Mouse (Mus musculus): ENCODE results near the gene Zfp618. TPM values are rescaled to one million over a fixed set of nuclear protein-coding genes. Genes with fewer than 3 reads are reported as not detected.

The Zfp618 gene
- 10 to 100 TPM in 1 of 4 experiments, 1 to 10 TPM in 3; 3.9 to 11.0 (median 6.3) TPM for total RNA-seq (2022)

DNA sequence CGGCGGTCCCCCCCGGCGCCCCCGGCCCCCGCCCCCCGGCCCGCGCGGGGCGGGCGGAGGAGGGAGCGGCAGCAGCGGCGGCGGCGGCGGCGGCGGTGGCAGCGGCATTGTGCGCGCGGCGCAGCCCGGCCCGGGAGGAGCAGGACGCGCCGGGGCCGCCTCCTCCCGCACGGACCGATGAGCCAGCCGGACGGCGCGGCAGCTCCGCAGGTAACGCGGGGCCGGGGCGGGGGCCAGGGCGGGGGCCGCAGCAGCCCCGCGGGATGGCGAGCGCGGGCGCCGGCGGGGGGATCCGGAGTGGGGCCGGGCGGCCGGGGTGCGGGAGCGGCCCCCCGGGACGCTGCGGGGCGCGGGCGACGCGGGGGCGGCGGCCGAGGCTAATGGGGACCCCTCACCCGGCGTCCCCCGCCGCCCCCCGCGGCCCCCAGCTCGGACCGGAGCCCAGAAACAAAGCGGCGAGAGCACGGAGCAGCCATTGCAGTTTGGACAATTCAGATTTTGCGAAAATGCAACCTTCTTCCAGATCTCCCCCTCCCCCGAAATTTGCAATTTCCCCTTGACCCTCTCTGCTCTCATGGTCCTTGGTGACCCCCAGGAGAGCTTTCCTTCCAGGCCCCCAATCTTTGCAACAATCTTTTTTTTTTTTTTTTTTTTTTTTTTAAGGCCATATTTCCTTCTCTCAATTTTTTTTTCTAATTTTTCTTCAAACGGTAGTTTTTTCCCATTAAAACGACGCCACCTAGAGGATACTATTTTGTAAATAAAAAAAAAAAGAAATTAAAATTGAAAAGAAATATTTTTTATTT, at the start of gene Zfp618:
Gene Zfp618, plus strand, starts transcription at position 77 of the 806 bp plus-strand sequence.
- DNase-seq, result no peak

DNA sequence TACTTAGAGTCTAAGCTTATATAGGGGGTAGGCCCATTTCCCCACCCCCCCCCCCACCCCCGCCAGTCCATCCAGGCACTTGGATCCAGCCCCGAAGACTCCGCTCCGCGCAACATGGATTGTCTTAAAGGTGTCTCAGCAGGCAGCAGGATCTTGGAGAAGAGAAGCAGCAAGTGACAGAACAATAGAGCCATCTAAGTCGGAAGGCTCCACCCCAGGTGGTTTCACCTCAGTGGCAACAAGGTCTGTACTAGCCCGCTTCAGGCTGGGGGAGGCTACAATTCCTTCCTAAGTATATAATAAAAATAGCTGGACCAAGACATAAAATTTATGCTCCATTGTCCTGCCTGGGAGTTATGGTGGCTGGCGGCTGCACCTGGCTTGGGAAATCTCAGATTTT, 48.3 kb upstream of the Zfp618 start:
- no peak for DNase-seq

DNA sequence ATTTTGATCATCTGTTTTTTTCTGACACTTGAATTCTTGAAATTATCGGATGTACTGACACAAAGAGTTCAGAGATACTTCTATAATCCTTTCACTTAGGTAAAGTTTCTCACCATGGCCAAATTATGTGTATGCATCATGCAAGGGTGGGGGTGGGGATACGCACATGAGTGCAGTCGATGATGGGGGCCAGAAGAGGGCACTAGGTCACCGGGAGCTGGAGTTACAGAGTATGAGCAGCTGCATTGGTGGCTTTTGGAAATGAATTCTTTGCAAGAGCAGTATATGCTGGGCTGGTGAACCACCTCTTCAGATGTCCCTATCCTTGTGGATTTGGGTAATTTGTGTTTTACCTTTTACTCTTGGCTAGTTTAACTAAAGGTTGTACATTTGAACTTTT, 31.6 kb upstream of the Zfp618 start:
- DNase-seq, result no peak

DNA sequence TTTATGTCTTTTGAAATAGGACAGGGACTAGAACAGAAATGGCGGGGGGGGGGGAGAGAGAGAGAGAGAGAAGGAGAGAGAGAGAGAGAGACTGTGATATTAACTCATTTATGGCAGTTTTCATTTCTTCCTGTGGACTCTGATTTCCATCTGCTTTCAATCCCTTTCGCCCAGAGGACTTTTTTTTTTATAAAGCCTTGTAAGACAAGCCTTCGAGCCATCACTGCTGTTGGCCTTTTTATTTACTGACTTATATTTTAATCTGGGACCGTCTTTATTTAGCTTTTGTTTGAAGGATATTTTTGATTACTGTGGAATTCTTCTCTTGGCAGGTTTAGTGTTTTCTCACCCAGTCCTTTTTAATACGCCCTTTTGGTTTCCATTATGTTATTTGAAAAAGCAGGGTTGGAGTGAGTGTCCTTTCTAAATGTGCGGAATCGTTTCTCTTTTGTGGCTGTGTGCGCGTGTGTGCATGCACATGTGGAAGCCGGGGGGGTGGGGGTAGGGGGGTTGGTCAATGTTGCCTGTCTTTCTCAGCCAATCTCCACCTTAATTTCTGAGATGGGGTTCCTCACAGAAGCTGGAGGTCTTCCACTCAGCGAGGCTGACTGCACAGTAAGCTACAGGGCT, 29.7 kb upstream of the Zfp618 start:
- DNase-seq, result no peak

DNA sequence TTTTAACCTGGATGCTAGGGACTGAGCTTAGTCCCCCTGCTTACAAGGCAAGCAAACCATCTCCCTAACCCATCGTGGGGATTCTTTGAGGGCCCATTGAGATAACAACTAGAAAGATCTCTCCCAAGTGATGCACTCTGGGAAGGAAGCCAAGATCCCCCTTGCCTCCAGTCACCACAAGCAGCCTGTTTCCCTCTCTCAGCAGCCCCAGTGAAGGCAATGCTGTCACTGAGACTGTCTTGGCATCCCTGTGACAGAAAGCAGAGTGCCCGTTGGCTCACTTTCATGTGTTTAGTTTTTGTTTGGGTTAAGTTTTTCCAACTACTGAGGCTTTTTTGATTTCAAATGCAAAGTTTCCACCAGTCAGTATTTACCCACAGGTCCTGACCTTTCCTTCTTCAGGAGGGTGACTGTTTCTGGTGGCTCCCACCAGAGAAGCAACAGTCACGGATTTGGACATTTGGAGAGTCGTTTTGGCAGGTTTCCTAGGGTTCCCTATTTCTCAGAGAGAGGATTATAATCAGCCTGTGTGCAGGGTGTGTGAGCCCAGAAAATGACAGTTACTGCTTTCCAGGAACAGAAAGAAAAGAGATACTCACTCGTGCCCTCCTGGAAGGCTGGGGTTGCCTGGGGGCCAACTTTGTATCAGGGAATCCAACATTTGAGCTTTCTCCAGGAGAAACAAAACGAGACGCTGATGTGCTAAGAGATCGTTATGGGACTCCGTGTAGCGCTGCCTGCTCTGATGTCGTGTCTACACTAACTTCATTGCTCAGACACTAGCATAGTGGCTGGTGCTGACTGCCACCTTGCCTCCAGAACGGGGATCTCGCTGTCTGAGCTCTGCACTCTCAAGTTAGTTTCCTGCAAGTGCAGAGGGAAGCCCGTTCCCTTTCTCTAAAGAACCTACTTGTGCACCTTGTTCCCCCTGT, 23.1 kb upstream of the Zfp618 start:
- DNase-seq, result no peak

DNA sequence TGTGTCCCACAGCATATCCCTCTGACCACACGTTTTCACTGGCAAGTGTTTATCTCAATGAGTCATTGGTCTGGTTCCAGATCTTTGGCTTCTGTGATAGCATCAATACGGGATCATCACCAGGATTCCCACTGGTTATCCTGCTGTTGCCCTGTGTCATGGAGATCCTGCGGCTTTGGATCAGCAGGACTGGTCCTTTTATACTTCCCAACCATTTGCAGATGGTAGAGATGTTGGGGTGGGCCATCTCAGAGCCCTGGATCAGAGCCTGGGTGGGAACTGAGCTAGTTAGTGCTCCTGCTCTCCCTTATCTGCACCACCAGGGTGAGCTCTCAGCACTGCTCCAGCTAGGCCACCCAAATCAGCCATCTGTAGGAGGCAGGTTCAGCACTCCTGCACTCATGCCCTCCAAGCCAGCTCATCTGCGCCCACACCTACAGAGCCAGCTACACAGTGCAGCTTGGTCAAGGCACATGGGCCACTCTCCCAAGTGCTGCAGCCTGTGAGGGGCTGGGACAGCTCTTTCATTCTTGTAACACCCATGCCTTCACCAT, 21.0 kb upstream of the Zfp618 start:
- no peak for DNase-seq

DNA sequence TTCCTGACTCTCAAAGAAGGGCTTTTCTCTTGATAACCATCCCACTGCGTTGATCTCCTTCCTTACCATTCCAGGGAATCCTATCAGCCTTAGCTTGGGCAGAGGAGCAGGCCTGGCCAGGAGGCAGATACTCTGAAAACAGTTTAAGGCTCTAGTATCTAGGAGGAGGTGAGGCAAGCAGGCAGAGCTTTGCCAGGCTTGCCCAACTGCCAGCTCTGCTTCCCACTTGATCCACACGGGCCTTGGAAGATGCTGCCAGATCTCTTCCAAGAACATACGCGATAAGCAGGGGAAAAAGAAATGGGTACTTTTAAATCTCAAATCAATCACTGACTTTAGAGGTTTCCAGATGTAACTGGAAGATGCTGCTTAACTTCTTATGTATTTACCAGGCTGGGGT, 1.6 kb upstream of the Zfp618 start:
- no peak for DNase-seq

DNA sequence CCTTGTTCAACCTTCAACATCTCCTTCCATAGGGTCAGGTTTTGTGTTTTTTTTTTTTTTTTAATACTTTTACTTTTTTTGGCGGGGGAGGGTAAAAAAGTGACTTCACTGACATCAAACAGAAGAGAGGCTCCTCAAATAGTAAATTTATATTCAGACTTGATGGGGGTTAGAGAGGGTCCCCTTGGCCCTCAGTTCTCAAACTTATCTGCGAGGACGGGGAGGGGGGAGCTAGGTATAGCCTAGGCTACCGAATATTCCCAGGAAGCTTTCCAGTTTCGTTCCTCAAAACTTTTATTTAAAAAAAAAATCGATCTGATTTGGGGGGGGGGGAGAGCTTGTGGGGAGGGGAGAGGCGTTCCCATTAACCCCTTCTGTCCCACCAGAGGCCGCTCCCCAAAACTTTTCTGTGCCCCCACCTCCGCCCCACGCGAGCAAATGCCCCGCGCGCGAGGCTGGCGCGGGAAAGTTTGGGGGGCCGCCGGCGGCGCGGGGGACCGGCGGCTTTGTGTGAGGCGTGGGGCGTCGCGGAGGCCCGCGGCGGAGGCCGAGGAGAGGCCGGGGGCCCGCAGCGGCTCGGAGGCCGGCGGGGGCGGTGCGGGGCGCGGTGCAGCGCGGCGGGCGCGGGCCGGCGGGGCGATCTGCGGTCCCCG, 403 bp upstream of the Zfp618 start:
- DNase-seq, result no peak

DNA sequence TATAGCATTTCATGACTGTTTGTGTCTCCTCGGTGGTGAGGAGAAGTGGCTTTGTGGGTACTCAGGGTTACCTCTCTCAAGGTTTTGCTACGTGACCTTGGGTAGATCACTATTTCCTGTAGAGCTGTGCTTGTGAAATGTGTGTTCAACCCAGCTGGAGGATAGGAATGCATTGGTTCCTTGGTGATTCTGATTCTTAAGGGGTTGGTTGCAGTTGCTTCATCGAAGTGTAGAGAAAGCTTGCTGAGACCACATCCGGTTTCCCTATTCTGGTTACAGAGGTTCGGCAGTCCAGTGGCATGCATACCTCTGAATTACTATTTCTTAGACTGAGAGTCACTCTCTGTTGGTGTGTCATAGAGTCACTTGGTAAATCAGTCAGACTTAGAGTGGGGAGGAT, 4.2 kb downstream of the Zfp618 start:
- no peak for DNase-seq

DNA sequence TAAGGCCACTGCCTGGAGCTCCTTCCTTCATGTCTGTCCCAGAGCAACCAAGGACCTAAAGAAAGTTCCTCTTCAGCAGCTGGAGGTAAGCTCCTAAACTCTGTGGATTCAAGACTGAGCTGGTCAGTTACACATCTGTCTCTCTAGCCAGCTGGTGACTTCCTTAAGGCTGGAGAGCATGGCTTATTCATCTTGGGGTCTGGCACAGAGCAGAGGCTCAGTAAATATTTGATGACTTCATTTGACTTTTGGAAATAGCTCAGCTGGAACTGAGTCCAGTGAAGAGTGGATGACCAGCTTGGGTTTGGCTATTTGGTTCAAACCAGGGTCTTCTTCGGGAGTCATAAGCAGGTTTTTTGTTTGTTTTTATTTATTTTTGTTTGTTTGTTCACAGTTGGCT, 6.6 kb downstream of the Zfp618 start:
- DNase-seq, result no peak

DNA sequence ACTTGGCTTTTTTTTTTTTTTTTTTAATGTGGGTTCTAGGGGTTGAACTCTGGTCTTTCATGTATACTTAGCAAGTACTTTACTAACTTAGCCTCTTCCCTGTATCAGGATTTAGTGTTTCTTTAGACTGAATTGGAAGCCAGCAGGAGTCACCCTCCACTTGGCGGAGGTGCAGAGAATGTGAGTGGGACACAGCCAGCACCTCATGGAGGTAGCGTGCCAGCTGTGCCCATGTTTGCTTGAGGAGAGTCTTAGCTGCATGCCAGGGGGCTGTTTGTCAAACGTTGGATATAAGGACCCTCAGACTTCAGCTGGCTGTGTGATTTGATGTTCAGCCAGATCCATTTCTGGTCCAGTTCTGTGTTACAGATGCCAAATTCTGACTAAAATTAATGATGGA, 7.7 kb downstream of the Zfp618 start:
- DNase-seq, result no peak

DNA sequence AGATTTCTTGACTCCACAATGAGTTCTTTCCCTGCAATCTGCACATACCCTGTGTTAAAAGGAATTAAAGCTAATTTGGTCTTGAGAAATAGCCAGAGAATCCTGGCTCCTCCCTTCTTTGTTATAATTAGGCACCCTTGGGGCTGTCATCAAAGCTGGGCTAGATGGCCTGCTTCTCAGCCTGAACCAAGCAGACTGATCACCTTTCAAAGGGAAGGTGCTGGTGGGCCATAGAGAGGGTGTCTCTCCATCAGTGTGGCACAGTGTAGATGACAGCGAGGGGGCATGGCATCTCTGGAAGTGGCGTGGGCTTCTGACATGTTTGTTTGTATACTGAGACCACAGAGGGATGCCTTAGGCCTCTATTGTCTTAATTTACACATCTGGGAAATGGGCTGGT, 9.5 kb downstream of the Zfp618 start:
- DNase-seq, result no peak

DNA sequence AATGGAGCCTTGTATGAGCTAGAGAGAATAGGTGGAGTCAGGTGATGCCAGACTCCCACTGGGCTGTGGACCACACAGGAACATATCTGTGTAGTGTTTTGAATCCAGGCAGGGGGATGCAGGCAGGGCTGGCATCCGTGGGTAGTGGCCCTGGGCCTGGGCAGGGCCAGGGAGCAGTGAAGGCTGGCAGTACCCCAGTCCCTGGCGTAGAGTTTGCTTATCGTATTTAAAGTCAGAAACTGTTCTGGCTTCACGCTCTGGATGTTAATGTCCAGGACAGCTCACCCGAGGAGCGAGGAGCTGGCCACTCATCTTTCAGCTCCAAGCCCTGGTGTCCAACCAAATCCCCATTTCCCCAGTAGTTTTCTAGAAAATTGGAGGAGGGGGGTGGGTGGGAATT, 10.2 kb downstream of the Zfp618 start:
- DNase-seq, result no peak

DNA sequence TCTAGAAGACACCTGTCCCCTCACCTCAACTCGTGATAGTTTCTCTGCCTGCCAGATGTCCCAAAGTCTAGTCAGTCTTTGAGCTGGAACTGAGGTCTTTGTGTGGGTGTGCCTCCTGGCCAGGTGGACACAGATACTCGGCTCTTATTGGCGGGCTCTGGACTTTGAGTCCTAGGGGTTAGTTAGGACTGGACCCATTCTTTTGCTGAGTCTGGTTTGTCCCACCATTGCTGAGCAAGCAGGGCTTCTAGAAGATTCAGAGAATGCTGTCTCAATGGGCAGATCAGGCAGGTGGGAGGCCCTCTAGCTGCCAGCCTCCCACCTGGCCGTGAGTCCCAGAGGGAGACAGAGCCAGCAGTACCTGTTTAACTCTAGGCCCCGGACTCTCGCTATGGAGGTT, 12.1 kb downstream of the Zfp618 start:
- DNase-seq, result no peak

DNA sequence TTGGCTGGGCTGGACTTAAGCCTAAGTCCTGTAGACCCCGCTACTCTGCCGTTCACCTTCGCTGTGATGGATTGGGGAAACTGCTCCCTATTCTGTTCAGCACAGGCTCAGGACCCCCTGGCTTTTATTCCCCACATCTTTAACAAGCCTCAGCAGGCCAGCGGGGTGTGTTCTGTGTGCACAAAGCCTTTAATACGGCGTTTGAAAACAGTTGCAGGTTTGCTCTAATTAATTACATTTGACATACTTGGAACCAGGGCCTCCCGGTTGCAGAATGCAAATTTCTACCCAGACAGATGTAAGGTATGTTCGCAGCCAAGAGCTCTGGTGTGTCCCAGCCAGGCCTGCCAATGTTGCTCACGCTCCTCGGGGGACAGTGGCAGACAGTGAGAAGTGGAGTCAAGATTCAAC, 13.1 kb downstream of the Zfp618 start:
- no peak for DNase-seq

DNA sequence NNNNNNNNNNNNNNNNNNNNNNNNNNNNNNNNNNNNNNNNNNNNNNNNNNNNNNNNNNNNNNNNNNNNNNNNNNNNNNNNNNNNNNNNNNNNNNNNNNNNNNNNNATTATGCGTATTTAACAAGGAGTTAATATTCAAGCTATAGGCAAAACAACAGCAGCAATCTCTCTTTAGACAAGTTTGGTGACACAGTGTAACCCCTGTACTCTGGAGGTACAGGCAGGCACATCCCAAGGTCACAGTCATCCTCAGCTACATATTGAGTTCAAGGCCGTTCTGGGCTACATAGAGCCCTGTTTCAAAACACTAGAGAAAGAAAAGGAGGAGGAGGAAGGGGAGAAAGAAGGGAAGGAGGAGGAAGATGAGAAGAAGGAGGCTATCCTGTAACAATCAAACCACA, 16.2 kb downstream of the Zfp618 start:
- DNase-seq, result no peak

DNA sequence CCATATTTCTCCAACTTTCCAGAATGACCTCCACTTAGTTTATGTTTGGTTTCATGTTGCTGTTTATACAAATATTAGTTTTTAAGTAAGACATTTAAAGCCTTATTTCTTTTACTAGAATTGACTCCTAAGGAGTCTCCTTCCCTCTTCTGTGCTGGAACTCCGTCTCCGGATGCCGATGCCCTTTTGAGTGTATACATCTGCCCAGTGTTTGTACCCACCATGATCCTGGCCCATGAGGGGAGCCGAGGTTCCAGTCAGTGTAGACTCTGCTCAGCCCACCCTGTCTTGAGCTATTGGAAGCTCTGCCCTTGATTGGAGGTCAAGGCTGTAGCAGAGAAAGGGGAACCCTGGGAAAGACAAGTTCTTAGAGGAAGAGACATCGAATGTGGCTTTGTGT, 18.2 kb downstream of the Zfp618 start:
- DNase-seq, result no peak

DNA sequence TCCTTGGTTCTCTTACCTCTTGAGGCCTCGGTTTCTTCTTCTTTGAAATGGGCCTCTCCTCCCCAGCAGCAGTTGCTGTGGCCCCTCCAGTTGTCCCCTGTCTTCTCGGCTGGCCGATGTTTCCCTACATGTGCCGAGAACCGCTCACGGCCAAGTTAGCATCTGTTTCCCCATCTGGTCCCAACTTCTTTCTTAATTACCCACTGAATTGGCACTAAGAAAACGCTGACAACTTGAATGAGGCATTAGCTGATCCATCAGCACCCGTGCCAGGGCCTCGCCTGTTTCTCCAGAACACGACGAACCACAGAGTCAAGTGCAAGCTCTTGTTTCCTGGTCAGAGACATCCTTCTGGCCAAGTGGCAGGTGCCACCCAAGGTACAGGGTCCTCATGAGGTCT, 26.0 kb downstream of the Zfp618 start:
- no peak for DNase-seq

DNA sequence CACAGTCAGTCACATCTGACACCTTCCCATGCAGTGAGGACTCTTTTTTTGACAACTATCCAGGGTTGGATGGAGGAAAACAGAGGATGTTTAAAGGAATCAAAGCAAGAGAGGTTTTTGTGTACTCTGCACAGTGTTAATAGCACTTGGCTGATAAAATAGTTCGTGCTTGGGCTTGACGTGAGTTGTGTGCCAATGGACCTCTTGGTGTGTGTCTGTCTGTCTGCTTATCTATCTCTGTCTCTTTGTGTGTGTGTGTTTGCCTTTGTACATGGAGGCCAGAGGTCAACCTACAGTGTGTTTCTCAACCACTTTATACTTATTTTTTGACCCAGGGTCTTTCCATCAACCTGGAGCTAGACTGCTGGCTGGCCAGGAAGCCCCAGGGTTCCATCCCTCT, 27.8 kb downstream of the Zfp618 start:
- no peak for DNase-seq

DNA sequence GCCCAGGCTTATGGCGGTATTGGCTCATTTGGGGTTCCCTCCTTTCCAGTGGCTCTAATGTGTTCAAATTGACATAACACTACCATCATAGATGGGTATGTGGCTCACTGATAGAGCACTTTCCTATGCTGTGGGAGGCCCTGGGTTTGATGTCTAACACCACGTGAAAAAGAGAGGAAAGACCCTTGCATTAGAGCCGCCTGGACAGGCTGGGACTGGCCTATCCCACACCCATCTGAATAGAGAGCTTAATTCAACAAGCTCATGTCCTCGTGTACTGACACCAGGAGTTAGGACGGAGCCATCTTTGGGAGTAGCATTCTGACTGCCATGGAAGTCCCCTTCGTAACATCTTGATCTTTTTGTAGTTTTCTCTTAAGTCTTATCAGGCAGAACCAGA, 32.2 kb downstream of the Zfp618 start:
- DNase-seq, result no peak

DNA sequence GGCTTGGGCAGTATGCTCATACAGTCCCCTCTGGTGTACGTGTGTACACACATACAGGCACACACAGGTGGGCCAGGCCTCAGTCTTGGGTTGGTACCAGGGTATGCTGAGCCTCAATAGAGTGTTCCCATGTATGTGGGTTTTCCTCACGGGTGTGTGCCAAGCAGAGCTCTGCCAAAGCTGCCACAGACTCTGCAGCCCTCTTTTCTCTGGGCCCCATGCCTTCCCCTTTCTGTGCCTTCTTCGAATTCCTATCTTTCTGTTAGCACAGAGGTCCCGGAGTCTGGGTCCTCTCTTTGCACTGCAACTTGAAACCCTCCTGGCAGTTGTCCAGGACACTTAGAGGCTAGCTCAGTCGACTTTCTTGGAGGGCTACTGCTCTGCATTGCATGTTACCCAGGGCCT, 33.1 kb downstream of the Zfp618 start:
- DNase-seq, result peak; percentile 8

DNA sequence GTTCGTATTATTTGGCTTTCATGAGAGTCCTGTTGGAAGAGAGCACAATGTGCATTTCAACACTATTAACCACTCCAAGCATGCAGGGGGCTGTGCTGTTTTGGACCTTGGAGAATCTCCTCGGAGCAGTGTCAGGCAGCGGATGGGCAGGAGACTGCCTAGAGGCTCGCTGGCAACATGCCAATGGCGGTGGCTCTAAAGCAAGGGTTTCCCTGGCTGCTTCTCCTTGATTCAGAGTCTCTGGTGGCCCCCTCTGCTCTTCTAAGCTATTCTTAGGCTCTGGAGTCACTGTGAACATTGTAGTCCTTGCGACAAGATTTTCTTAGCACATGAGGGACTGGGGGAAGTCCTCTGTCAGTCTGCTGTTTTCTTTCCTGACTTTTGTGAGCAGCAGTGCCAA, 33.5 kb downstream of the Zfp618 start:
- DNase-seq, result peak; percentile 10
